Mouse (Mus musculus): Measurements from ENCODE around the gene Pip4k2a.
A peak's percentile ranks its signal among the peaks of the same experiment; 100 is the strongest.

Pip4k2a gene

GRCm38 (mm10) chr2:18839532-18839931 is 158.4 kb downstream of the Pip4k2a start:
- DNase-seq (ENCODE audit: low spot score in 2 of 2), result no peak

- DNase-seq (ENCODE audit: low spot score in 2 of 2), result no peak
These were observed 162.5 kb downstream of the Pip4k2a start for GRCm38 (mm10) chr2:18835266-18835908.

- DNase-seq (ENCODE audit: low spot score in 2 of 2), result no peak
These were observed 164.8 kb downstream of the Pip4k2a start for GRCm38 (mm10) chr2:18833024-18833590.

- DNase-seq (ENCODE audit: low spot score in 2 of 2), result no peak
These were observed 166.7 kb downstream of the Pip4k2a start for GRCm38 (mm10) chr2:18831031-18831774.

GRCm38 (mm10) chr2:18822711-18823110 is 175.2 kb downstream of the Pip4k2a start:
- no peak for DNase-seq (ENCODE audit: low spot score in 2 of 2)

- DNase-seq (ENCODE audit: low spot score in 2 of 2), result no peak
These were observed 176.2 kb downstream of the Pip4k2a start for GRCm38 (mm10) chr2:18821451-18822379.

GRCm38 (mm10) chr2:18819520-18819919 is 178.4 kb downstream of the Pip4k2a start:
- DNase-seq (ENCODE audit: low spot score in 2 of 2), result no peak

- no peak for DNase-seq (ENCODE audit: low spot score in 2 of 2)
These were observed 181.9 kb downstream of the Pip4k2a start for GRCm38 (mm10) chr2:18816036-18816435.

- no peak for DNase-seq (ENCODE audit: low spot score in 2 of 2)
These were observed 182.5 kb downstream of the Pip4k2a start for GRCm38 (mm10) chr2:18815336-18815965.

- no peak for DNase-seq (ENCODE audit: low spot score in 2 of 2)
These were observed 183.5 kb downstream of the Pip4k2a start for GRCm38 (mm10) chr2:18814447-18814804.

- DNase-seq (ENCODE audit: low spot score in 2 of 2), result no peak
These were observed 184.1 kb downstream of the Pip4k2a start for GRCm38 (mm10) chr2:18813683-18814446.

- no peak for DNase-seq (ENCODE audit: low spot score in 2 of 2)
These were observed 190.0 kb downstream of the Pip4k2a start for GRCm38 (mm10) chr2:18807961-18808360.

- no peak for DNase-seq (ENCODE audit: low spot score in 2 of 2)
These were observed 196.6 kb downstream of the Pip4k2a start for GRCm38 (mm10) chr2:18801281-18801862.

GRCm38 (mm10) chr2:18800646-18801251 is 197.2 kb downstream of the Pip4k2a start:
- peak in 1 of 2 experiments; percentile 7 for DNase-seq (ENCODE audit: low spot score in 2 of 2)

GRCm38 (mm10) chr2:18799966-18800645 is 197.8 kb downstream of the Pip4k2a start:
- peak; percentile 65 to 67 for DNase-seq (ENCODE audit: low spot score in 2 of 2)

GRCm38 (mm10) chr2:18799265-18799965 is 198.5 kb downstream of the Pip4k2a start:
- no peak for DNase-seq (ENCODE audit: low spot score in 2 of 2)

- no peak for DNase-seq (ENCODE audit: low spot score in 2 of 2)
These were observed 200.2 kb downstream of the Pip4k2a start for GRCm38 (mm10) chr2:18797776-18798175.

- DNase-seq (ENCODE audit: low spot score in 2 of 2), result no peak
These were observed 203.7 kb downstream of the Pip4k2a start for GRCm38 (mm10) chr2:18794261-18794660.
